Mouse (Mus musculus) midbrain, postnatal 0 days (tissue): ENCODE data around the gene Cfap97. TPM values are rescaled to one million over a fixed set of nuclear protein-coding genes. Genes with fewer than 3 reads are reported as not detected.

Experiments
- ATAC-seq: fragments of 200-750 bp; cut with Nextera tagmentation; 2 replicates; pipeline ENCODE4 v1.8.0; 2017; ENCODE audit warnings: moderate number of reproducible peaks, mild to moderate bottlenecking, moderate TSS enrichment, moderate library complexity; ENCODE audit not compliant: low FRiP score
- DNase-seq: peaks from one replicate; pipeline ENCODE4 v3.0.0-alpha.2; 2015; ENCODE audit warnings: low spot score
- H3K27ac ChIP-seq: fragments of 300-500 bp; sonication (generic); 2 replicates; pipeline ENCODE4 v1.5.1; 2014; ENCODE audit warnings: low read depth, mild to moderate bottlenecking, low read length, mixed read lengths
- H3K27me3 ChIP-seq: fragments of 300-500 bp; sonication (generic); 2 replicates; pipeline ENCODE4 v1.6.1; 2014; ENCODE audit warnings: low read length, control low read depth, mixed read lengths; ENCODE audit not compliant: insufficient read depth
- H3K36me3 ChIP-seq: fragments of 300-500 bp; sonication (generic); 2 replicates; pipeline ENCODE4 v1.6.1; 2014; ENCODE audit warnings: low read length, control low read depth, mixed read lengths; ENCODE audit not compliant: insufficient read depth
- H3K4me1 ChIP-seq: fragments of 300-500 bp; sonication (generic); 2 replicates; pipeline ENCODE4 v1.6.1; 2014; ENCODE audit warnings: mild to moderate bottlenecking, control low read depth, antibody characterized with exemption, low read length, mixed read lengths; ENCODE audit not compliant: insufficient read depth
- H3K4me2 ChIP-seq: fragments of 300-500 bp; sonication (generic); 2 replicates; pipeline ENCODE4 v1.6.1; 2014; ENCODE audit warnings: low read depth, mild to moderate bottlenecking, low read length, mixed read lengths; ENCODE audit not compliant: poor library complexity, severe bottlenecking
- H3K4me3 ChIP-seq: fragments of 300-500 bp; sonication (generic); 2 replicates; pipeline ENCODE4 v1.5.1; 2014; ENCODE audit warnings: low read depth, mild to moderate bottlenecking, low read length, moderate library complexity
- H3K9ac ChIP-seq: fragments of 300-500 bp; sonication (generic); replicated peaks from 2 replicates; pipeline ENCODE4 v1.6.1; 2014; ENCODE audit warnings: mild to moderate bottlenecking, low read length, moderate library complexity, mixed read lengths; ENCODE audit not compliant: poor library complexity, severe bottlenecking
- H3K9me3 ChIP-seq: fragments of 300-500 bp; sonication (generic); 2 replicates; pipeline ENCODE4 v1.6.1; 2016; ENCODE audit warnings: low read length, control low read depth
- CTCF ChIP-seq: IDR thresholded peaks from 2 replicates; pipeline ENCODE4 v1.5.1; 2016; ENCODE audit warnings: antibody characterized with exemption, mild to moderate bottlenecking
- WGBS: fragments of 180-500 bp; shearing (Covaris S2); extraction: QIAGEN DNeasy Blood & Tissue Kit; methylation state at CpG from one replicate; pipeline ENCODE4 v1.1.7; 2014; 5-methylcytosine and 5-hydroxymethylcytosine counted together
- polyA plus RNA-seq: library from polyadenylated mRNA; unstranded; fragments of >200 nt; fragmentation: Nextera tagmentation; extraction: Ambion mirVana; gene quantifications from 2 replicates; pipeline ENCODE4 v1.2.1, GENCODE M21; 2015
- total RNA-seq: library from RNA; depleted of rRNA; stranded (reverse); fragments of >200 nt; gene quantifications from 2 replicates; pipeline ENCODE4 v1.2.3, GENCODE M21; 2014

Cfap97 gene
- total and polyA plus RNA-seq, 2 experiments from 2014 or later, result 17.7 to 32.1 TPM

- DNase-seq (no peak), ATAC-seq (no peak)
- no peak overlapping the region for H3K27ac ChIP-seq
- no peak overlapping the region for H3K4me2 ChIP-seq
- H3K9me3 ChIP-seq, result no peaks in the 10 kb centered on the region
- H3K36me3 ChIP-seq, result no peaks in the 10 kb centered on the region
- TF ChIP-seq CTCF, result no peak
- H3K4me1 ChIP-seq, result no peaks in the 10 kb centered on the region
- no peak overlapping the region for H3K9ac ChIP-seq
- no peak overlapping the region for H3K4me3 ChIP-seq
- no peaks in the 10 kb centered on the region for H3K27me3 ChIP-seq
- 73% methylated on average over 9 of the region's 9 CpGs for WGBS
Measured at GRCm38 (mm10) chr8:46140376-46141120, 11.0 kb upstream of the Cfap97 start.

- H3K9ac ChIP-seq, result no peak overlapping the region
- no peak for DNase-seq
- no peak for ATAC-seq
- no peaks in the 10 kb centered on the region for H3K9me3 ChIP-seq
- H3K4me1 ChIP-seq, result no peaks in the 10 kb centered on the region
- no peak for TF ChIP-seq CTCF
- no peak overlapping the region for H3K4me2 ChIP-seq
- no peak overlapping the region for H3K4me3 ChIP-seq
- 92% methylated on average over 3 of the region's 3 CpGs for WGBS
- H3K27me3 ChIP-seq, result no peaks in the 10 kb centered on the region
- no peak overlapping the region for H3K27ac ChIP-seq
- H3K36me3 ChIP-seq, result no peaks in the 10 kb centered on the region
Measured at GRCm38 (mm10) chr8:46141688-46142087, 9.9 kb upstream of the Cfap97 start.

GRCm38 (mm10) chr8:46142498-46143081 is 9.0 kb upstream of the Cfap97 start:
- Histone ChIP-seq H3K4me3 (no peak overlapping the region), H3K9me3 (no peaks in the 10 kb centered on the region), H3K27ac (no peak overlapping the region), H3K4me1 (no peaks in the 10 kb centered on the region), H3K4me2 (no peak overlapping the region), H3K9ac (no peak overlapping the region), H3K27me3 (no peaks in the 10 kb centered on the region), H3K36me3 (no peaks in the 10 kb centered on the region)
- TF ChIP-seq CTCF, result no peak
- no peak for ATAC-seq
- 95% methylated on average over 4 of the region's 4 CpGs for WGBS
- no peak for DNase-seq

GRCm38 (mm10) chr8:46143470-46143869 is 8.1 kb upstream of the Cfap97 start:
- H3K4me1 ChIP-seq, result no peaks in the 10 kb centered on the region
- ATAC-seq (no peak), DNase-seq (no peak)
- no peaks in the 10 kb centered on the region for H3K27me3 ChIP-seq
- TF ChIP-seq CTCF, result no peak
- H3K36me3 ChIP-seq, result no peaks in the 10 kb centered on the region
- no peak overlapping the region for H3K4me3 ChIP-seq
- H3K9ac ChIP-seq, result no peak overlapping the region
- WGBS, result 73% methylated on average over 5 of the region's 5 CpGs
- H3K4me2 ChIP-seq, result no peak overlapping the region
- H3K9me3 ChIP-seq, result no peaks in the 10 kb centered on the region
- no peak overlapping the region for H3K27ac ChIP-seq

- peak; percentile 13 for DNase-seq
Measured at GRCm38 (mm10) chr8:46143924-46144323, 7.6 kb upstream of the Cfap97 start.

GRCm38 (mm10) chr8:46146173-46146572 is 5.4 kb upstream of the Cfap97 start:
- Histone ChIP-seq H3K9me3 (no peaks in the 10 kb centered on the region), H3K27me3 (no peaks in the 10 kb centered on the region), H3K36me3 (no peaks in the 10 kb centered on the region), H3K27ac (no peak overlapping the region), H3K9ac (no peak overlapping the region), H3K4me1 (no peaks in the 10 kb centered on the region; the same call in 1 of the 2 replicates), H3K4me3 (no peak overlapping the region), H3K4me2 (no peak overlapping the region)
- WGBS, result 58% methylated on average over 3 of the region's 3 CpGs
- no peak for ATAC-seq
- TF ChIP-seq CTCF, result no peak
- peak; percentile 38 for DNase-seq

More at GRCm38 (mm10) chr8:46143924-46144323, 7.6 kb upstream of the Cfap97 start:
- 33% methylated on average over 1 of the region's 1 CpGs for WGBS
- no peak overlapping the region for H3K9ac ChIP-seq
- no peaks in the 10 kb centered on the region for H3K9me3 ChIP-seq
- no peak overlapping the region for H3K27ac ChIP-seq
- ATAC-seq, result peak; percentile 23; the same call in 1 of the 2 replicates
- no peak overlapping the region for H3K4me2 ChIP-seq
- no peaks in the 10 kb centered on the region for H3K27me3 ChIP-seq
- no peak overlapping the region for H3K4me3 ChIP-seq
- no peak for TF ChIP-seq CTCF
- no peaks in the 10 kb centered on the region for H3K4me1 ChIP-seq
- no peaks in the 10 kb centered on the region for H3K36me3 ChIP-seq
